Mouse (Mus musculus): Measurements from ENCODE around the gene Npb. TPM values are rescaled to one million over a fixed set of nuclear protein-coding genes. Genes with fewer than 3 reads are reported as not detected.

The Npb gene
- polyA plus RNA-seq, 1 experiment from 2014 or later = 20.9 TPM

DNA sequence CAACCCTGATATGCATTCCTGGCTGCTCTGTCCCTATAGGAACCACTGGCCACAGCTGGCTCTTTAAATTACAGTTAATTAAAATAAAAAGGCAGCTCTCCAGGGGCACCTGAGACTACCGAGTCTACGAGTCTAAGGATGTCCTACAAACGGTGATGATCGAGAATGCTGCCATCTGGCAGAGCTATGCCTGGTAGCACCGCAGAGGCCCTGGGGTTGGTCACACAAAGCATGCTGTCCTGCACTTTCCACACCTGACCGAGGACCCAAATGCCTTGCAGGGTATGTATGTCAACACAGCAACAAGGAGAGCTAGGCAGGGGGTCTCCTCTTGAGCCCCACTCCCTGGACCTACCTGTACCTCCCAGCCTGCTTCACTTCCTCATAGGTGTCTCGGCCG lies 5.7 kb downstream of the Npb start:
- H3K4me1 ChIP-seq (replicated peaks; ENCODE audit: control insufficient read depth, insufficient read depth) = peaks cover 3% of the 10 kb centered on the region
- peaks cover 12% of the 10 kb centered on the region for H3K36me3 ChIP-seq (ENCODE audit: control insufficient read depth, insufficient read depth, low read length)
- 88% methylated on average over 8 of the region's 8 CpGs for WGBS
- no peaks in the 10 kb centered on the region for H3K9me3 ChIP-seq (ENCODE audit: control insufficient read depth, low read length)
- H3K9ac ChIP-seq (ENCODE audit: low read length) = no peak overlapping the region
- no peaks in the 10 kb centered on the region for H3K27me3 ChIP-seq (ENCODE audit: control insufficient read depth, insufficient read depth, low read length)
- no peak overlapping the region for H3K4me2 ChIP-seq (replicated peaks; ENCODE audit: low read depth)
- TF ChIP-seq CTCF (IDR thresholded peaks at IDR 0.05; ENCODE audit: low read depth) (no peak), EP300 (optimal IDR thresholded peaks at IDR 0.05) (no peak)
- DNase-seq (ENCODE audit: low spot score) (no peak), ATAC-seq (ENCODE audit: low FRiP score, low TSS enrichment) (no peak)
- no peak overlapping the region for H3K4me3 ChIP-seq (ENCODE audit: low read depth, low read length)
- H3K27ac ChIP-seq (replicated peaks) = no peak overlapping the region

DNA sequence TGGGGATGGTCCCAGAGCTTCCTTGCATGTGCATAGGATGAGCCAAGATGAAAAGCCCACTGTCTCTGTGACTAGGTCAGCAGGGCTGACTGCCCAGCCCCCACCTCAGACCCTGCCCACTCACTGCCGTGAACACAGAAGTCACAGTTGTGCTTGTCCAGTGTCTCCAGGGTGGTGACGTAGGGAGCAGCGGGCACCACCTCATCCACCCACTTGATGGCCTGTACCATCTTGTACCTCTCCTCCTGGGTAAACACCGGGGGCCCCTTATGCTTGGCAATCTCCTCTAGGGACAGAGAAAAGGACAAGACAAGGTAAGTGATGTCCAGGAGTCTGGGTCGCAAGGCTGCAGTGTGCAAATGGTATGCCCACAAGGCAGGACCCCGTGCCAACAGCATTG lies 6.9 kb downstream of the Npb start:
- no peak for ATAC-seq (ENCODE audit: low FRiP score, low TSS enrichment)
- H3K27ac ChIP-seq (replicated peaks) = no peak overlapping the region
- H3K9ac ChIP-seq (ENCODE audit: low read length) = peak overlapping the region; percentile 27; the same call in 1 of the 2 replicates
- H3K4me1 ChIP-seq (replicated peaks; ENCODE audit: control insufficient read depth, insufficient read depth) = peaks cover 3% of the 10 kb centered on the region
- DNase-seq (ENCODE audit: low spot score) = no peak
- no peak overlapping the region for H3K4me2 ChIP-seq (replicated peaks; ENCODE audit: low read depth)
- H3K9me3 ChIP-seq (ENCODE audit: control insufficient read depth, low read length) = no peaks in the 10 kb centered on the region
- H3K36me3 ChIP-seq (ENCODE audit: control insufficient read depth, insufficient read depth, low read length) = peaks cover 12% of the 10 kb centered on the region
- WGBS = 92% methylated on average over 6 of the region's 6 CpGs
- H3K4me3 ChIP-seq (ENCODE audit: low read depth, low read length) = no peak overlapping the region
- TF ChIP-seq CTCF (IDR thresholded peaks at IDR 0.05; ENCODE audit: low read depth) = no peak
- no peak for TF ChIP-seq EP300 (optimal IDR thresholded peaks at IDR 0.05)
- no peaks in the 10 kb centered on the region for H3K27me3 ChIP-seq (ENCODE audit: control insufficient read depth, insufficient read depth, low read length)

DNA sequence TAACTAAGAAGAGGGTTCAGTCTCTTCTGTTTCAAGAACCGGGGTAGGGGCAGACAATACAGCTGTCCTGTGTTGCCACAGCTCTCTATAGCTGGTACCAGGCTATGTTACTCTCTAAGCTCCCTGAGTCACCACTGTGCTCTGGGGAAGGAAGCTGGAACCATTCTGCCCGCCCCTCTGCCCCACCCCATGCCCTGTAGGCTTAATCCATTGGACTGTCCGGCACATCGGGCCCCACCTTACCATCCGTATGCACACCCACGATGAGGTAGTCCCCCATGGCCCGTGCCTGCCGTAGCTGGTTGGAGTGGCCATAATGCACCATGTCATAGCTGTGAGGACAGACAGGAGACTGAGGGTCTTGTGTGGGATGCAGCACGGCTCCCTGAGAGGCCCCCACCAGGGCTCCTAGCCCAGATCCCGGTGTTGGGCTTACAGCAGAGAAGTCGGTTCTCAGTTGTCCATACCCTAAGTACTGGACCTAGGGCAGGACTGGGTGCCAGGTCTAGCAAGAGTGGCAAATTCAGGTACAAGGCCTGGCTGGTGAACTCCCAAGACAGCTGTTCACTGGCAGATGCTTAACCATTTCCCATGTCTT lies 7.4 kb downstream of the Npb start:
- H3K9me3 ChIP-seq (ENCODE audit: control insufficient read depth, low read length) = no peaks in the 10 kb centered on the region
- ATAC-seq (ENCODE audit: low FRiP score, low TSS enrichment) = peak; percentile 47
- H3K27me3 ChIP-seq (ENCODE audit: control insufficient read depth, insufficient read depth, low read length) = no peaks in the 10 kb centered on the region
- H3K36me3 ChIP-seq (ENCODE audit: control insufficient read depth, insufficient read depth, low read length) = peaks cover 14% of the 10 kb centered on the region
- no peak overlapping the region for H3K4me2 ChIP-seq (replicated peaks; ENCODE audit: low read depth)
- 83% methylated on average over 11 of the region's 11 CpGs for WGBS
- DNase-seq (ENCODE audit: low spot score) = peak; percentile 67
- peaks cover 3% of the 10 kb centered on the region for H3K4me1 ChIP-seq (replicated peaks; ENCODE audit: control insufficient read depth, insufficient read depth)
- no peak for TF ChIP-seq EP300 (optimal IDR thresholded peaks at IDR 0.05)
- TF ChIP-seq CTCF (IDR thresholded peaks at IDR 0.05; ENCODE audit: low read depth) = no peak
- peak overlapping the region; percentile 27; the same call in 1 of the 2 replicates for H3K9ac ChIP-seq (ENCODE audit: low read length)
- no peak overlapping the region for H3K27ac ChIP-seq (replicated peaks)
- no peak overlapping the region for H3K4me3 ChIP-seq (ENCODE audit: low read depth, low read length)

DNA sequence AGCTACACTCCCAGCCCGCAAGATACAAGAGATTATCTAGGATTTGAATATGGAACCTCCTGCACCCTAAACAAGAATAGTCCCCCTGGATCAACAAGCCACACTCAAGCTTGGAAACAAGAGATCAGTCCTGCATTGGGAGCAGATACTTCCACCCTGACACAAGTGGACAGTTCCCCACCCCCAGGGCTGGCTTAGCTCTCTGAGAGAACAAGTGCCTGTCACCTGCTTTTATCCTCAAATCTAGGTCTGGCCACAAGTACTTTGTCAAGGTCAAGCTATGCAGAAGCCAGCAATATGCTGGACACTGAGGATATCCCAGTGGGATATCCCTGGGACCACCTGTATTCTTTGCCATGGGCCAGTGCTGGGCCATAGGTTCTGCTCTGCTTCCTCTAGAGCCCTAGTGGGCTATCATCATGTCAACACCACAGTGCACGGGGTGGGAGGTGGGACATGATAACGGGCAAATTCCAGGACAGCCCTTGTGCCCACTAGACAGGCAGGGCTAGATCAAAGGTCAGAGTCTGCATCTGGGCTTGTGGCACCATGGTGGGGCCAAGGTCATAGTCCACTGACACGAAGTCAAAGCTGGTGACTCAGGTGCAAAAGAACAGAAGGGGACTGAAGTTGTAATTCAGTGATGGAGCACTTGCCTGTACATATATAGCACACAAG lies 8.5 kb downstream of the Npb start:
- 44% methylated on average over 4 of the region's 4 CpGs for WGBS
- Histone ChIP-seq H3K36me3 (ENCODE audit: control insufficient read depth, insufficient read depth, low read length) (peaks cover 12% of the 10 kb centered on the region; the same call in 1 of the 2 replicates), H3K4me3 (ENCODE audit: low read depth, low read length) (peak overlapping the region; percentile 79), H3K4me1 (replicated peaks; ENCODE audit: control insufficient read depth, insufficient read depth) (peaks cover 3% of the 10 kb centered on the region), H3K4me2 (replicated peaks; ENCODE audit: low read depth) (peak overlapping the region; percentile 88), H3K27ac (replicated peaks) (peak overlapping the region; percentile 86; the same call in 1 of the 2 replicates), H3K9me3 (ENCODE audit: control insufficient read depth, low read length) (no peaks in the 10 kb centered on the region), H3K9ac (ENCODE audit: low read length) (peak overlapping the region; percentile 81), H3K27me3 (ENCODE audit: control insufficient read depth, insufficient read depth, low read length) (no peaks in the 10 kb centered on the region)
- TF ChIP-seq CTCF (IDR thresholded peaks at IDR 0.05; ENCODE audit: low read depth) (no peak), EP300 (optimal IDR thresholded peaks at IDR 0.05) (no peak)
- ATAC-seq (ENCODE audit: low FRiP score, low TSS enrichment) = no peak
- DNase-seq (ENCODE audit: low spot score) = no peak

DNA sequence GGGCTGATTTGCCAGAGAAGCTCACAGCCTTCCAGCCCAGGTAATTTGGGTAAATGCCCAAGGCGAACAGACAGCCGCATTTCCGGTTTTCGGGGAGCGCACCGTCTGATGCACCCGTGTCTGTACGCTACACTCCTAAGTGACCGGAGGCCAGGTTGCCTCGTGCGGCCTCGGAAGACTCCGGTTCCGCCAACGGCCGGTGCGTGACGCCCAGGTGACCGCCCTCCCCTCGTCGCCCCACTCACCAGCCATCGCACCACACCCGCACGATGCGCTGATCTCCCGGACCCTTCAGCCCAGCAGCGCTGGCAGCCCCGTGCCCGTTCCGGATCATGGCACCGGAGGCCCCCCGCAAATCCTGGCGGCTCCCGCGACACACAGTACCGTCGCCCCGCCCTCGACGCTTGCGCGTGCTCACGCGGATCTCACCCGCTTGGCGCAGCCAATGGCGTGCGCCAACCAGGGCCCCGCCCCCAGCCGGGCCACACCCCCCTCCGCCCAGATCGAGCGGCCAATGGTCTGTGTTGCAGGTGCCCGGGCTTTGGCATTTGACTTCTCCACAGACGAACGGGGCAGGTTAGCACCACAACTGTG lies 9.3 kb downstream of the Npb start, which contains the start of gene Pcyt2:
Gene Pcyt2 (minus strand): TSS at position 418 of the 594 bp plus-strand sequence.
- Histone ChIP-seq H3K27ac (replicated peaks) (peak within 1 kb of the TSS; percentile 86), H3K4me3 (ENCODE audit: low read depth, low read length) (peak within 1 kb of the TSS; percentile 79), H3K36me3 (ENCODE audit: control insufficient read depth, insufficient read depth, low read length) (peaks cover 9% of the 10 kb centered on the region), H3K4me2 (replicated peaks; ENCODE audit: low read depth) (peak within 1 kb of the TSS; percentile 88), H3K4me1 (replicated peaks; ENCODE audit: control insufficient read depth, insufficient read depth) (peaks cover 3% of the 10 kb centered on the region), H3K27me3 (ENCODE audit: control insufficient read depth, insufficient read depth, low read length) (no peaks in the 10 kb centered on the region), H3K9ac (ENCODE audit: low read length) (peak within 1 kb of the TSS; percentile 81), H3K9me3 (ENCODE audit: control insufficient read depth, low read length) (no peaks in the 10 kb centered on the region)
- DNase-seq (ENCODE audit: low spot score) = peak; percentile 97
- no peak for TF ChIP-seq CTCF (IDR thresholded peaks at IDR 0.05; ENCODE audit: low read depth)
- no peak for TF ChIP-seq EP300 (optimal IDR thresholded peaks at IDR 0.05)
- WGBS = under 1% methylated on average over 53 of the region's 56 CpGs
- peak; percentile 91 for ATAC-seq (ENCODE audit: low FRiP score, low TSS enrichment)

Data from stomach, postnatal 0 days (tissue).